23 mouse cellular contexts compared by ENCODE assay signal in genomic region chr1:181295651-181296050, GRCm38 (mm10). TPM values are rescaled to one million over a fixed set of nuclear protein-coding genes. Genes with fewer than 3 reads are reported as not detected.
"Had no signal": no experiment of that assay in that cellular context is flagged by ENCODE, and none has a peak within 500 bp of the region (broad histone marks: within the 10 kb centered on the region; RNA-seq: fewer than 3 reads in every experiment).

No protein-coding gene starts in this region.

- H3K36me3 ChIP-seq: liver, embryonic 15.5 days; lung, embryonic 15.5 days; midbrain, embryonic 13.5 days; midbrain, embryonic 15.5 days; neural tube, embryonic 12.5 days had no signal

- H3K4me3 ChIP-seq: liver, embryonic 15.5 days; lung, embryonic 15.5 days; megakaryocyte, embryonic 14.5 days; midbrain, embryonic 13.5 days; midbrain, embryonic 15.5 days; neural tube, embryonic 12.5 days had no signal

- H3K4me2 ChIP-seq: liver, embryonic 15.5 days; lung, embryonic 15.5 days; midbrain, embryonic 11.5 days; midbrain, embryonic 13.5 days; midbrain, embryonic 15.5 days; neural tube, embryonic 12.5 days had no signal

- ATAC-seq: liver, postnatal 0 days; lung, postnatal 0 days; midbrain, embryonic 13.5 days; midbrain, embryonic 15.5 days had no signal

- H3K27me3 ChIP-seq: lung, embryonic 15.5 days; midbrain, embryonic 13.5 days; midbrain, embryonic 15.5 days; neural tube, embryonic 12.5 days had no signal

- H3K4me1 ChIP-seq: lung, embryonic 15.5 days; midbrain, embryonic 13.5 days; midbrain, embryonic 15.5 days; neural tube, embryonic 12.5 days had no signal

- H3K27ac ChIP-seq: liver, embryonic 15.5 days; lung, embryonic 15.5 days; macrophage; midbrain, embryonic 13.5 days; midbrain, embryonic 15.5 days; neural tube, embryonic 12.5 days had no signal

- H3K9me3 ChIP-seq: liver, embryonic 15.5 days; lung, embryonic 15.5 days; midbrain, embryonic 13.5 days; midbrain, embryonic 15.5 days; neural tube, embryonic 12.5 days had no signal

- DNase-seq: liver, postnatal 0 days; lung, adult 2 months; lung, postnatal 14 days; lung, postnatal 36 days; retina, postnatal 1 day; right cerebral cortex, adult 18-20 months; right cerebral cortex, postnatal 25 days; right cerebral cortex, postnatal 4 days; spleen, adult 18-20 months; thymus, adult 2 months; thymus, postnatal 25 days; thymus, postnatal 4 days had no signal

- H3K9ac ChIP-seq: liver, embryonic 15.5 days; liver, postnatal 0 days; lung, embryonic 15.5 days; midbrain, embryonic 13.5 days; midbrain, embryonic 15.5 days; neural tube, embryonic 12.5 days had no signal

RNA-seq across cellular contexts. Expression of gene Cnih3, which starts 56.8 kb away (rescaled TPM):
- total RNA-seq: megakaryocyte progenitor cell, adult 5-6 weeks; monocyte, adult 5-6 weeks had no signal
- polyA plus RNA-seq: liver, postnatal 0 days; macrophage; thymus, adult 2 months had no signal
